Mouse (Mus musculus) leukemia stem cell, adult 10-12 weeks (primary cell): ENCODE results near the gene Zkscan14. TPM values are rescaled to one million over a fixed set of nuclear protein-coding genes. Genes with fewer than 3 reads are reported as not detected.

Experiments used
- polyA plus RNA-seq: library from polyadenylated mRNA; stranded (reverse); fragments of >175 nt; gene quantifications from 2 replicates; pipeline ENCODE4 v1.2.3, GENCODE M21; 2012; ENCODE audit warnings: low replicate concordance

Zkscan14 gene
- polyA plus RNA-seq, result 1.1 and 2.7 TPM in 2 replicates

DNA sequence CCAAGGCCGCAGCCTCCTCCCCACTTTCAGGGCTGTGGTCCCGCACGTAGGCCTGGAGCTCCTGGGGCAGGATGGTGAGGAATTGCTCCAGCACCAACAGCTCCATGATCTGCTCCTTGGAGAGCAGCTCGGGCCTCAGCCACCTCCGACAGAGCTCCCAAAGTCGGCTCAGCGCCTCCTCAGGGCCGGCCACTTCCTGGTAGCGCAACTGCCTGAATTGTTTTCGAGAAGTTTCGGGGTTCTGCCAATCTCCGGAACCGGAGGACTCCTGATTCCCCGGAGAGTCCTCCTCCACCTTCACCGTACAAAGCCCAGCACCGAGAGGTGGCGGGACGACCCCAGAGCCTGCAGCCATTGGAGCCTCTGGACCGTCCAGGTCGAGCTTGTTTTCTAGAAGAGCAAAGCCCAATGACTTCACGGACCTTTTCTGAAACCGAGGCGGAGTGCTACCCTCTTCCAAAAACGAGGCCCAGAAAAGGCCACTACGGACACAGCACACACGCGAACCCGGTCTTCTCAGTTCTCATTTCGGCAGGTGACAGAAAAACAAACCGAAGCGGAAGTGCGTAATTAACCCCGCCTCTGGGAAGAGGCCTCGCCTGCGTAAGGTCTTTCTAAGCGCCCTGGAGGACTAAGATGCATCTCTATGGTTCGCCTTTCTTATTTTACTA lies at the start of gene Zkscan14:
Gene Zkscan14, minus strand, starts transcription at position 548 of the 671 bp plus-strand sequence.

GRCm38 (mm10) chr5:145231367-145231871 lies 29.8 kb upstream of the Zkscan14 start, which contains the start of gene Zfp655:
Zfp655 (plus strand) TSS chr5:145231715.

DNA sequence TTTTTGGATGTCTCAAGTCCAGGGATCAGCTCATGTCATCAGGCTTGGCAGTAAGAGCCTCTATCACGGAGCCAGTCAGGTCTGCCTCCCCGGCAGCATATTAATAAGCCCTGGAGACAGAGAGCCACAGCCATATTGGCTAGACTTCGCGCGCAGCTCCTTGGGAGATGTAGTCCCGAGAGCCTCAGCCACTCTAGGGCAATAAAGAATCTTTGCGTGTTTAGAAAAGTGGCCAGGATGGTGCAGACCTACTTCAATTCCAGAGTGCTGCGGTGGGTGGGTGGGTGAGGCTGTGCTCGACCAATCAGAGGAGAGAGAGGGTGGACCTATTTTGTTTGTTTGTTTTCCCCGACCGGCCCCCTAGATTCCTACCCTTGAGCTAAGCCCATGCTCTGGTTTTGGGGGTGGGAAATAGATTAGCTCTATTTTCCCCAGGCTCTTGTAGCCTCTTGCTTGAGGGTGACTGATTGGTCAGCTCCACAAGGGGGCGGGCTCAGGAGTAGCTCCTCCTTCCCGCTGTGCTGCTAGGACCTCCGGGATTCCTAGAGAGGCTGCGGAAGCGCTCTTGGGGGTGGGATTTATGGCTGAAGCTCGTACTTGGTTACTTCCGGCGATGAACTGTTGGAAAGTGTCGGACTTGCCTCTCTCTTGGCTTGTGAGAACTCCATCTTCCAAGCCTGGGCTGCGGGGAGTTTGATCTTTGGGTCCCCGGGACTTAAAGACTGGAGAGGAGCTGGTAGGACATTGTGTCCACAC lies 2.4 kb upstream of the Zkscan14 start, which contains the start of gene Zkscan5:
Gene Zkscan5, plus strand, starts transcription at position 627 of the 756 bp plus-strand sequence.

GRCm38 (mm10) chr5:145191962-145192361 lies 9.7 kb downstream of the Zkscan14 start, which contains the start of gene Atp5j2:
Atp5j2 (minus strand) TSS chr5:145192062.

GRCm38 (mm10) chr5:145166536-145167305 lies 34.9 kb downstream of the Zkscan14 start, which contains the start of the genes Ptcd1 and Cpsf4:
Ptcd1 (minus strand) TSS chr5:145167108.
Cpsf4 (plus strand) TSS chr5:145167213.

Other genes starting within 250 kb of the Zkscan14 start
- 3.5 and 4.1 TPM in 2 replicates for gene Smurf1, start 236.0 kb downstream of the Zkscan14 start, polyA plus RNA-seq
- gene Gm4871, start 169.1 kb downstream of the Zkscan14 start, polyA plus RNA-seq, result not detected in 2 replicates
- 0.21 TPM in 1 of 2 replicates, not detected in the other for gene 1700018F24Rik, start 158.9 kb downstream of the Zkscan14 start, polyA plus RNA-seq
- 13.5 and 61.3 TPM in 2 replicates for gene Arpc1a, start 118.0 kb downstream of the Zkscan14 start, polyA plus RNA-seq
- not detected in 2 replicates for gene Kpna7, start 117.8 kb downstream of the Zkscan14 start, polyA plus RNA-seq
- gene Arpc1b, start 87.7 kb downstream of the Zkscan14 start, polyA plus RNA-seq, result 303 and 531 TPM in 2 replicates
- gene Pdap1, start 61.6 kb downstream of the Zkscan14 start, polyA plus RNA-seq, result 56.5 and 194 TPM in 2 replicates
- 3.0 and 4.0 TPM in 2 replicates for gene Bud31, start 61.5 kb downstream of the Zkscan14 start, polyA plus RNA-seq
- 23.7 and 32.9 TPM in 2 replicates for gene Ptcd1, start 34.8 kb downstream of the Zkscan14 start, polyA plus RNA-seq
- 134 and 150 TPM in 2 replicates for gene Cpsf4, start 34.7 kb downstream of the Zkscan14 start, polyA plus RNA-seq
- 9.1 and 42.9 TPM in 2 replicates for gene Atp5j2, start 9.8 kb downstream of the Zkscan14 start, polyA plus RNA-seq
- 0.57 and 3.2 TPM in 2 replicates for gene Zkscan5, start 2.7 kb upstream of the Zkscan14 start, polyA plus RNA-seq
- 24.0 and 31.3 TPM in 2 replicates for gene Zfp655, start 29.8 kb upstream of the Zkscan14 start, polyA plus RNA-seq
- 36.7 and 43.3 TPM in 2 replicates for gene Zscan25, start 78.6 kb upstream of the Zkscan14 start, polyA plus RNA-seq
- not detected in 2 replicates for gene Cyp3a57, start 143.4 kb upstream of the Zkscan14 start, polyA plus RNA-seq